Mouse (Mus musculus) MEL (cell line): Measurements from ENCODE around the gene Ppard. TPM values are rescaled to one million over a fixed set of nuclear protein-coding genes. Genes with fewer than 3 reads are reported as not detected.
"Not testable (repeated sequence)": the region's sequence is repeated elsewhere in the genome, so short reads cannot be mapped to it uniquely, and the experiment has no call there.

Experiments
- DNase-seq: peaks from one replicate; pipeline ENCODE4 v3.0.0; 2011; ENCODE audit warnings: low read depth, low spot score
- H3K27ac ChIP-seq: 2 replicates; pipeline ENCODE4 v1.5.1; 2012; ENCODE audit warnings: low read depth, mild to moderate bottlenecking, control low read depth, low read length, moderate library complexity; ENCODE audit not compliant: control insufficient read depth
- H3K27me3 ChIP-seq, 2 experiments: fragments of 150-350 bp in 1 of 2; sonication (generic) in 1 of 2; 2 replicates each; pipeline ENCODE4 v1.6.1; 2012; ENCODE audit warnings: low read length in 2 of 2, mild to moderate bottlenecking in 2 of 2, improper control_type of control experiment in 1 of 2, moderate library complexity in 1 of 2; ENCODE audit not compliant: insufficient read depth in 2 of 2, control insufficient read depth in 1 of 2
- H3K36me3 ChIP-seq, 2 experiments: 2 replicates each; pipeline ENCODE4 v1.6.1; 2012 to 2014; ENCODE audit warnings: low read length in 2 of 2, improper control_type of control experiment in 1 of 2, inconsistent platforms in 1 of 2, mild to moderate bottlenecking in 1 of 2; ENCODE audit not compliant: insufficient read depth in 2 of 2, control insufficient read depth in 1 of 2
- H3K4me1 ChIP-seq, 2 experiments: fragments of 150-350 bp in 1 of 2; sonication (generic) in 1 of 2; 2 replicates each; pipeline ENCODE4 v1.6.1; 2012; ENCODE audit warnings: low read length in 2 of 2, improper control_type of control experiment in 1 of 2, mild to moderate bottlenecking in 1 of 2; ENCODE audit not compliant: insufficient read depth in 2 of 2, control insufficient read depth in 1 of 2
- H3K4me3 ChIP-seq, 2 experiments: fragments of 150-350 bp in 1 of 2; sonication (generic) in 1 of 2; 2 replicates each; pipeline ENCODE4 v1.5.1; 2012; ENCODE audit warnings: low read depth in 2 of 2, low read length in 2 of 2, mild to moderate bottlenecking in 2 of 2, moderate library complexity in 2 of 2, control low read depth in 1 of 2, improper control_type of control experiment in 1 of 2; ENCODE audit not compliant: control insufficient read depth in 1 of 2, insufficient read depth in 1 of 2
- H3K79me2 ChIP-seq: 2 replicates; pipeline ENCODE4 v1.6.1; 2012; ENCODE audit warnings: mild to moderate bottlenecking, low read length, moderate library complexity; ENCODE audit not compliant: control insufficient read depth, poor library complexity, insufficient read depth
- H3K9ac ChIP-seq: 2 replicates; pipeline ENCODE4 v1.6.1; 2012; ENCODE audit warnings: low read depth, mild to moderate bottlenecking, control low read depth, low read length, moderate library complexity; ENCODE audit not compliant: control insufficient read depth, poor library complexity, severe bottlenecking
- H3K9me3 ChIP-seq: fragments of 150-350 bp; sonication (generic); replicated peaks from 2 replicates; pipeline ENCODE4 v1.6.1; 2012; ENCODE audit warnings: mild to moderate bottlenecking, low read length, improper control_type of control experiment, moderate library complexity; ENCODE audit not compliant: insufficient read depth
- BHLHE40 ChIP-seq: IDR thresholded peaks from 2 replicates; pipeline ENCODE4 v1.6.1; 2012; ENCODE audit warnings: low read depth, mild to moderate bottlenecking, inconsistent platforms, low read length, improper control_type of control experiment, borderline replicate concordance
- ELF1 ChIP-seq: IDR thresholded peaks from 2 replicates; pipeline ENCODE4 v1.6.1; 2014; ENCODE audit warnings: low read depth, mild to moderate bottlenecking, inconsistent platforms, low read length, improper control_type of control experiment, moderate library complexity
- HCFC1 ChIP-seq: IDR thresholded peaks from 2 replicates; pipeline ENCODE4 v1.6.1; 2012; ENCODE audit warnings: low read depth, mild to moderate bottlenecking, inconsistent platforms, low read length, improper control_type of control experiment, moderate library complexity
- JUND ChIP-seq: IDR thresholded peaks from 2 replicates; pipeline ENCODE4 v1.6.1; 2011; ENCODE audit warnings: low read depth, mild to moderate bottlenecking, improper control_type of control experiment, low read length
- MYB ChIP-seq: IDR thresholded peaks from 2 replicates; pipeline ENCODE4 v1.6.1; 2011; ENCODE audit warnings: mild to moderate bottlenecking, low read depth, low read length, improper control_type of control experiment
- NELFE ChIP-seq: IDR thresholded peaks from 2 replicates; pipeline ENCODE4 v1.6.1; 2011; ENCODE audit warnings: low read depth, low read length, improper control_type of control experiment
- POLR2A ChIP-seq, 2 experiments: IDR thresholded peaks; 2 replicates each; pipeline ENCODE4 v1.6.1; 2011 to 2012; ENCODE audit warnings: low read length in 2 of 2, mild to moderate bottlenecking in 2 of 2, control low read depth in 1 of 2, improper control_type of control experiment in 1 of 2, low read depth in 1 of 2, moderate library complexity in 1 of 2; ENCODE audit not compliant: control insufficient read depth in 1 of 2, insufficient read depth in 1 of 2, poor library complexity in 1 of 2
- POLR2AphosphoS5 ChIP-seq: IDR thresholded peaks from 2 replicates; pipeline ENCODE4 v1.6.1; 2012; ENCODE audit warnings: low read depth, borderline replicate concordance, mild to moderate bottlenecking, inconsistent platforms, low read length, moderate library complexity, mixed read lengths
- RCOR1 ChIP-seq: IDR thresholded peaks from 2 replicates; pipeline ENCODE4 v1.6.1; 2012; ENCODE audit warnings: low read depth, mild to moderate bottlenecking, inconsistent platforms, low read length, improper control_type of control experiment
- USF1 ChIP-seq: IDR thresholded peaks from 2 replicates; pipeline ENCODE4 v1.6.1; 2014; ENCODE audit warnings: low read depth, mild to moderate bottlenecking, inconsistent platforms, low read length, improper control_type of control experiment, moderate library complexity
- ZC3H11A ChIP-seq: IDR thresholded peaks from 2 replicates; pipeline ENCODE4 v1.6.1; 2012; ENCODE audit warnings: low read depth, mild to moderate bottlenecking, inconsistent platforms, low read length, improper control_type of control experiment
- ZKSCAN1 ChIP-seq: IDR thresholded peaks from 2 replicates; pipeline ENCODE4 v1.6.1; 2012; ENCODE audit warnings: low read depth, mild to moderate bottlenecking, inconsistent platforms, low read length, improper control_type of control experiment, moderate library complexity
- ZNF384 ChIP-seq: IDR thresholded peaks from 2 replicates; pipeline ENCODE4 v1.6.1; 2012; ENCODE audit warnings: low read depth, mild to moderate bottlenecking, inconsistent platforms, low read length, improper control_type of control experiment
- polyA plus RNA-seq, 2 experiments: library from polyadenylated mRNA; stranded (reverse) in 1 of 2; unstranded in 1 of 2; fragments of >175 nt in 1 of 2; fragments of >200 nt in 1 of 2; gene quantifications; 2 replicates each; pipeline versions ENCODE4 v1.2.1 to v1.2.4; 2012; ENCODE audit warnings: low replicate concordance in 2 of 2, low read depth in 1 of 2; ENCODE audit not compliant: insufficient read length in 2 of 2, insufficient read depth in 1 of 2, missing spikeins in 1 of 2
- total RNA-seq: library from RNA; depleted of rRNA; stranded (reverse); fragments of 300-350 nt; gene quantifications from 2 replicates; pipeline ENCODE4 v1.2.3, GENCODE M21; 2012

Gene Ppard
- total and polyA plus RNA-seq, 3 experiments: 3.5 to 12.7 TPM; not detected in 1

DNA sequence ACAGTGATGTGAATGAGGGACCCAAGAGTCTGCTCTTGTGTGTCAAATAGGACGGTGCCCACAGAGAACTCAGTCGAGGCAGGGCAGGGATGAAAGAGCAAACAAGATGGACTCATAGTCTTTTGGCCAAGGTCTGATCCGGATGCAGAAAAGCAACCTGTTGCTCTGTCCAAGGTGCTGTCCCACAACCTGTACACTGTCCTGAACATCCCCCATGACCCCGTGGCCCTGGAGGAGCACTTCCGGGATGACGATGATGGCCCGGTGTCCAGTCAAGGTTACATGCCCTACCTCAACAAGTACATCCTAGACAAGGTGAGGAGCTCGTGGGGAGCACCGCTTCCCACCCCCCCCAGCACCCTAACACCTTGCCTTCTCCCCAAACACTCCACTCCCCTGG is 15.7 kb upstream of the Ppard start:
- Histone ChIP-seq H3K4me1 (peaks cover 0 to 10% of the 10 kb centered on the region in 2 experiments; a peak in 2 of 4 replicates), H3K27me3 (no peaks in the 10 kb centered on the region), H3K27ac (no peak overlapping the region), H3K4me3 (no peak overlapping the region), H3K79me2 (peaks cover 2% of the 10 kb centered on the region), H3K9me3 (no peaks in the 10 kb centered on the region), H3K36me3 (peaks cover 3 to 7% of the 10 kb centered on the region in 2 experiments; a peak in 3 of 4 replicates), H3K9ac (no peak overlapping the region)
- no peak for DNase-seq
- TF ChIP-seq POLR2A (IDR thresholded peaks at IDR 0.05; ENCODE audit: control insufficient read depth in 1 of 2, insufficient read depth in 1 of 2, low read depth in 1 of 2, low read length in 2 of 2, poor library complexity in 1 of 2): no peak
- TF ChIP-seq BHLHE40: no peak

DNA sequence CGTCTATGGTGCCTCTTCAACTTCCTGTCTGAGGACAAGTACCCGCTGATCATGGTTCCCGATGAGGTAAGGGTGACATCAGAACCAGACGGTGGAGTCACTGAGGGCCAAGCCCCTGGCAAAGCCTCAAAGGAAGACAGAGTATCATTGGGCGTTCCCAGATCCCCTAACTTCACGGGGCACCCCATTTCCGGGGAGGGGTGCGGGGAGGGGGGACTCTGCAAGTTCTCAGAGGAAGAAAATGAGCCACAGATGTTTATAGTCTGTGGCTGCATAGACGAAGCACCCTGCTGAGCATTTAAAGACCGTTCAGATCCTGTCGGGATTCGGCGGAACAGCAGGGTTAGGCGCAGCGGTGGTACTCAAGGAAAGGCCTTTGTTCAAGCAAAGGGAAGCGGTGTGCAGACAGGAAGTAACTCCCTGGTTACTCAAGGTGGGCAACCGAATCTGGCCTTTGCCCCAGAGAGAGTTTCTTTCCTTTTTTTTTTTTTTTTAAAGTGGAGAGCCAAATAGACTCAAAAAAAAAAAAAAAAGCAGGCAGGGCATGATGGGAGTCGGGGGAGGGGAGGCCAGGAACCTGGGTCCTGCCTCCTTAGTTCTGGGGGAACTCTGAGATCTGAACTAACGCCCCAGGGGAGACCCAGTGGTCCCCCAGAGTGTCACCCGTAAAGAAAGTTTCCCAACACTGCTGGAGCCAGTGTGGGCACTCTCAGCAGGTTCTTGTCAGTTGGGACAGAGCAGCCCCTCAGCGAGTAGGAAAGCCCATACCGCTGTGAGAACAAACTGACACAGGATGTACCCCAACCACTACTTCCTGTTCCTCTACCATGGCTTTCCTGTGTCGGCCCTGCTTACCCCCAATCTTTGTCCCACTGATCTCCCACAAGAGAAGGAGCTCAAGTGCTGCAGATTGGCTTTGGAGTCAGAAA is 14.5 kb upstream of the Ppard start:
- Histone ChIP-seq H3K27me3 (no peaks in the 10 kb centered on the region), H3K9ac (no peak overlapping the region), H3K9me3 (no peaks in the 10 kb centered on the region), H3K4me3 (no peak overlapping the region), H3K27ac (no peak overlapping the region), H3K4me1 (0 out of 4 replicates have a peak, but pooled peaks cover 0 to under 1% of the 10 kb centered on the region in 2 experiments), H3K79me2 (peaks cover 2% of the 10 kb centered on the region), H3K36me3 (peaks cover under 1 to 3% of the 10 kb centered on the region in 2 experiments; a peak in 2 of 4 replicates)
- TF ChIP-seq ZNF384 (peak; percentile 59), USF1 (no peak)
- no peak for DNase-seq

DNA sequence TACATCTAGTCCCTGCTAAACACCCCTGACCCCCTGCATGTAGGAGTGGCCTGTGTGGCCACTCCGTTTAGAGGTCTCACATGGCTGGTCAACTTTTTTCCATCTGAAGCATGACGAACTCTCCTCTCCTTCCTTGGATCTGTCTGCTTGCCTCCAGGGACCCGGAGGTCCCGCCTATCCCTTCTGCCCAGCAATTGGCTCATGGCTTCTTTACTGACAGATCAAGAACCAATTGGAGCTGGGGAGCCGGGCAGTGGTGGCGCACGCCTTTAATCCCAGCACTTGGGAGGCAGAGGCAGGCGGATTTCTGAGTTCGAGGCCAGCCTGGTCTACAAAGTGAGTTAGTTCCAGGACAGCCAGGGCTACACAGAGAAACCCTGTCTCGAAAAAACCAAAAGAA is 10.0 kb upstream of the Ppard start:
- H3K9me3 ChIP-seq, H3K27ac ChIP-seq, H3K4me1 ChIP-seq, H3K27me3 ChIP-seq, H3K9ac ChIP-seq, H3K79me2 ChIP-seq, DNase-seq, H3K36me3 ChIP-seq, H3K4me3 ChIP-seq: not testable (repeated sequence)

DNA sequence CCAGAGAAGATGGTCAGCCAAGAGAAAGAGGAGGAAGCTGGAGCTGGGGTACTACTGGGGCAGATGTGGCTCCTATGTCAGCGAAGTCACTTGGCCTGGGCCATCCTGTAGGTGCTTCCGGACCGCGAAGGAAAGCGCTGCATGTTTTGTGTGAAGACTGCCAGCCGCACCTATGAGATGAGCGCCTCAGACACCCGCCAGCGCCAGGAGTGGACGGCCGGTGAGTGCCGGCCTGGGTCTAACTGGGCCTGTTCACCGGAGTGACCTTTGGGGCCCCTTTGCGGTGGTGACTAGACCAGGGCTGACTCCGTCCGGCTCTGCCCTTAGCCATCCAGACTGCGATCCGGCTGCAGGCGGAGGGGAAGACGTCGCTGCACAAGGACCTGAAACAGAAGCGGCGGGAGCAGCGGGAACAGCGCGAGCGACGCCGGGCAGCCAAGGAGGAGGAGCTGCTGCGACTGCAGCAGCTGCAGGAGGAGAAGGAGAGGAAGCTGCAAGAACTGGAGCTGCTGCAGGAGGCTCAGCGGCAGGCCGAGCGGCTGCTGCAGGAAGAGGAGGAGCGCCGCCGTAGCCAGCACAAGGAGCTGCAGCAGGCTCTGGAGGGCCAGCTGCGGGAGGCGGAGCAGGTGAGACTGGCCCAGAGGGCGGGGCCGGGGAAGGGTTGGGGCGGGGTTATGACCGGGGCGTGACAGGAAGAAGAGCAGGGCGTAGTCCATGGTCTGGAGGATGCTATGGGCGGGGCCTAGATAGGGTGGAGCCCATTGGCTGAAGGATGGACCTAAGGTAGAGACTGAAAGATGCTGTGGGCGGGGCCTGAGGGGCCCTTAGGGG is 8.7 kb upstream of the Ppard start:
- DNase-seq: peak; percentile 86
- TF ChIP-seq POLR2A (IDR thresholded peaks at IDR 0.05; ENCODE audit: control insufficient read depth in 1 of 2, insufficient read depth in 1 of 2, low read depth in 1 of 2, low read length in 2 of 2, poor library complexity in 1 of 2) (no peak), POLR2AphosphoS5 (no peak), NELFE (no peak), ZKSCAN1 (no peak), ELF1 (no peak), MYB (no peak), HCFC1 (no peak), JUND (no peak), USF1 (no peak), ZC3H11A (no peak), RCOR1 (no peak)
- Histone ChIP-seq H3K4me1 (peaks cover 0 to 3% of the 10 kb centered on the region in 2 experiments; a peak in 1 of 4 replicates), H3K9me3 (no peaks in the 10 kb centered on the region), H3K4me3 (no peak overlapping the region), H3K36me3 (peaks cover 4 to 5% of the 10 kb centered on the region in 2 experiments), H3K27ac (no peak overlapping the region), H3K79me2 (no peaks in the 10 kb centered on the region; the same call in 1 of the 2 replicates), H3K9ac (no peak overlapping the region), H3K27me3 (no peaks in the 10 kb centered on the region)
